Mouse (Mus musculus) erythroblast, adult 5-6 weeks (primary cell): ENCODE measurements around the gene Capn3. TPM values are rescaled to one million over a fixed set of nuclear protein-coding genes. Genes with fewer than 3 reads are reported as not detected.

ENCODE experiments used
- ATAC-seq: replicated peaks from 2 replicates; pipeline ENCODE4 v1.8.0; 2016; ENCODE audit warnings: moderate number of reproducible peaks, mild to moderate bottlenecking, moderate TSS enrichment, inconsistent platforms; ENCODE audit not compliant: poor library complexity, low FRiP score, severe bottlenecking
- total RNA-seq, 2 experiments: library from RNA; stranded (forward) in 1 of 2; stranded (reverse) in 1 of 2; fragments of 150-400 nt in 1 of 2; fragments of 200-764, 138-1000 nt in 1 of 2; gene quantifications; 2 replicates each; pipeline versions ENCODE4 v1.2.3 to v1.2.4; 2015 to 2017; ENCODE audit warnings: low replicate concordance in 2 of 2

The Capn3 gene
- not detected in 2 replicates for total RNA-seq (2015; ENCODE audit: low replicate concordance)
- 0.51 TPM in 1 of 2 replicates, not detected in the other for total RNA-seq (2017; ENCODE audit: low replicate concordance)

- no peak for ATAC-seq
These were observed at the start of gene Capn3 for GRCm38 (mm10) chr2:120455719-120456118. Capn3 (plus strand) TSS chr2:120456019.

- ATAC-seq: peak; percentile 83
These were observed 44.7 kb upstream of the Capn3 start for GRCm38 (mm10) chr2:120411096-120411628.

- ATAC-seq: no peak
These were observed 41.7 kb upstream of the Capn3 start for GRCm38 (mm10) chr2:120414113-120414512.

- ATAC-seq: no peak
These were observed 40.9 kb upstream of the Capn3 start for GRCm38 (mm10) chr2:120414738-120415414.

- ATAC-seq: no peak
These were observed 31.4 kb upstream of the Capn3 start for GRCm38 (mm10) chr2:120424386-120424785.

- no peak for ATAC-seq
These were observed 11.3 kb upstream of the Capn3 start for GRCm38 (mm10) chr2:120444486-120444885.

- ATAC-seq: peak; percentile 78
These were observed 9.4 kb upstream of the Capn3 start for GRCm38 (mm10) chr2:120446373-120446772.

GRCm38 (mm10) chr2:120447306-120447705 lies 8.5 kb upstream of the Capn3 start:
- no peak for ATAC-seq

GRCm38 (mm10) chr2:120450724-120451123 lies 5.1 kb upstream of the Capn3 start:
- no peak for ATAC-seq

- no peak for ATAC-seq
These were observed 3.2 kb upstream of the Capn3 start for GRCm38 (mm10) chr2:120452600-120452999.

GRCm38 (mm10) chr2:120454987-120455386 lies 832 bp upstream of the Capn3 start:
- ATAC-seq: no peak

GRCm38 (mm10) chr2:120460216-120460615 lies 4.4 kb downstream of the Capn3 start:
- ATAC-seq: no peak

GRCm38 (mm10) chr2:120463328-120463727 lies 7.5 kb downstream of the Capn3 start:
- no peak for ATAC-seq

- no peak for ATAC-seq
These were observed 8.3 kb downstream of the Capn3 start for GRCm38 (mm10) chr2:120464091-120464490.

GRCm38 (mm10) chr2:120464732-120465396 lies 9.0 kb downstream of the Capn3 start:
- no peak for ATAC-seq

- no peak for ATAC-seq
These were observed 9.6 kb downstream of the Capn3 start for GRCm38 (mm10) chr2:120465397-120465785.

GRCm38 (mm10) chr2:120468011-120468410 lies 12.2 kb downstream of the Capn3 start:
- no peak for ATAC-seq

GRCm38 (mm10) chr2:120469220-120469619 lies 13.4 kb downstream of the Capn3 start:
- no peak for ATAC-seq

- ATAC-seq: no peak
These were observed 13.9 kb downstream of the Capn3 start for GRCm38 (mm10) chr2:120469715-120470114.

GRCm38 (mm10) chr2:120470856-120471255 lies 15.0 kb downstream of the Capn3 start:
- no peak for ATAC-seq
